Mouse (Mus musculus) embryo, embryonic 10.5 days (tissue): ENCODE data around the gene Gnat1.

Experiments used
- DNase-seq: peaks from one replicate; pipeline ENCODE4 v3.0.0-alpha.2; 2015; ENCODE audit warnings: low spot score

Gnat1 gene

DNA sequence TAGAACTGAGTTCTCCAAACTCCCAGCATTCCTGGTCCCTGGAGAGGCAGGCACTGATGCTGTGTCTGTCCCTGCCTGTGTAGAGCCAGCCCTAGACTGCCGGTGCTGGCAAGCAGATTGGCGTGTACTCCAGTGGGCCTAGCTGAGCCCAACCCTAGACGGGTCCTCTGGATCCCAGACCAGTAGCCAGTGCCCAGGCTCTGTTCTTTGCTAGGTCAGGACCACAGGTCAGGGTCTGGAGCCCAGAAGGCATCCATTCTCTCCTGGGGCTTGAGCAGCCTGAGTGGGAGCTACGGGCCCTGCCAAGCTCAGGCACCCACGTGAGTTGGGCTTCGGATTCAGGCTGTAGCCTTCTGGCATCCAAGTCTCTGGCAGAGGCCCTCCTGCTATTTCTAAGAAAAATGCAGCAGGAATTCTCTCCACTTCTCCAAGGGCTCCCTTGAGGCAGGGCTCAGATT, 20.6 kb upstream of the Gnat1 start:
- DNase-seq: no peak

DNA sequence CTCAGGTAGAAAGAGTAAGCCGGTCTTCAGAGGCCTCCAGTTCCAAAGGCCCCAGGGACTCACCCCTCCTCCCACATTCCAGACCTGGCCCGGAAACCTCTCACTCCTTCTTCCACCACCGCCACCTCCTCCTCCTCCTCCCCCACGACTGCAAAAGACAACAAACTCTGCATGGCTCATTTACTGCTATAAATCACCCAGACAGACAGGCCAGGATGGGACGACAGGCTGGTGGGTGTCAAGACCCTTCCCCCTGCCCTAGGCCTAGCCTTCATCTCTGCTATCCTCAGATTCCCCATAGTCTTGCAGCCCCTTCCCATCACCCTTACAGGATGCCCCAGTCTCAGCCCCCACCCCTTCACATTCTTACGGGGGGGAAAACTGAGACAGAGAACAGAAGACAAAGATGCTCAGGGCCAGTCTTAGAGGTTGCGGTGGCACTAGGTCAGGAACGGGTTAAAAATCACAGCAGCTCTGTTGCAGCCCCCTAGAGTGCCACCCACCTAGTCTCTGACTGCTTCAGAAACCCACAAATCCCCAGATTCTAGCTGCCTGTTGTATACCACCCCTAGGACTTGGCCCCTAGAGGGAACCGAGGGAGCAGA, 20.0 kb upstream of the Gnat1 start:
- peak; percentile 79 for DNase-seq

DNA sequence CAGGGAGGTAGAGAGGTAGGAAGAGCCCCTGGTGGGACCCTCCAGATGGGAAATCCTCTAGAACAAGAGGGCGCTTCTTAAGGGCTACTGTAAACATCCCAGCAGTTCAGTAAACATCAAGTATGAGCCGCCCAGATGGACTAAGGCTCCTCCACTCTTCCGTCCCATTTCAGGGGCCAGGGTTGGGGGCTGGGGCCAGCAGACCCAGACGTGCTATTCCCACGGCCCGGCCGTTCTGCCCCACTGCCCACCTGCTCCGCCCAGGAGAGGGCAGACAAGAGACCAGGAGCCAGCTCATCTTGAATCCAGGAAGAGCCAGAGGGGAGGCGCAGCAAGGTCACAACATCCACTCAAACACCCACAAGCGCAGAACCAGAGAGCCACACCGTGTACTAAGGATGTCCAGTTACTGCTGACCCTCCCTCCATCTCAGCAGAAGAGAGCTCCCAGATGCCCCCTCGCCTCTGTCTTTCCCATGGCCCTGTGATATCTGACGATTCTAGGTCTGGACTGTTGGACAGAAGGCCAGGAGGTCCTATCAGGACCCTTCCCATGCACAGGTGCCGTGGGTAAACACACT, 19.2 kb upstream of the Gnat1 start:
- peak; percentile 60 for DNase-seq

DNA sequence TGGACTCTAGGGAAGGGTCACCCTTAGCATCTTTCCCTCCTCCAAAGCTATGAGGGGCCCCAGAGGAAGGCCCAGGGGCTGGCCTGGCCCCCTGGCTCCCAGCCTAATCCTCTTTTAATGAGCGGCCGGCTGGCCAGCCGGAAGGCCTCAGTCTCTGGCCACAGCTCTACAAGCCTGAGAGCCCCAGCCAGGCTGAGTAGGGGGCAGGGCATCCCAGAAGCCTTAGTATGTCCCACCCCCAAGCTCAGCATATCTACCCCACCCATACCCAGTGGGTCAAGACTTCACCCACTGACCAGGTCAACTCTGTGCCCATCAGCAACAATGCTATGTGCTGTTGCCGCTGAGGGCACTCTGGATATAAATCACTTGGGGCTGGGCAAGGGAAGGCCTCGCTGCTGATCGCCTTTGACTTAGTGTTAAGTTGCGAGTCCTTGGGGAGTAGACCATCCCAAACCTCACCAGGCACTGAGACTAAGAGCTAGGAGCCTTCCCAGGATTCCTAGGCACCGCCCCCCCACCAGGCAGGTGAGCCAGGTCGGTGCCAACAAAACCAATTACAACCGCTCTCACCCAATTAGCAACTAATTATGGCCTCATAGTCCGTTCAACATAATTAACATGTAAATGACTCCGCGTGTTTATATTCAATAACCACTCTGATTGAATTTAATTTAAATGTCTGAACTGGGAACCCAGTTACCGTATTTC, 18.5 kb upstream of the Gnat1 start:
- DNase-seq: peak; percentile 66

DNA sequence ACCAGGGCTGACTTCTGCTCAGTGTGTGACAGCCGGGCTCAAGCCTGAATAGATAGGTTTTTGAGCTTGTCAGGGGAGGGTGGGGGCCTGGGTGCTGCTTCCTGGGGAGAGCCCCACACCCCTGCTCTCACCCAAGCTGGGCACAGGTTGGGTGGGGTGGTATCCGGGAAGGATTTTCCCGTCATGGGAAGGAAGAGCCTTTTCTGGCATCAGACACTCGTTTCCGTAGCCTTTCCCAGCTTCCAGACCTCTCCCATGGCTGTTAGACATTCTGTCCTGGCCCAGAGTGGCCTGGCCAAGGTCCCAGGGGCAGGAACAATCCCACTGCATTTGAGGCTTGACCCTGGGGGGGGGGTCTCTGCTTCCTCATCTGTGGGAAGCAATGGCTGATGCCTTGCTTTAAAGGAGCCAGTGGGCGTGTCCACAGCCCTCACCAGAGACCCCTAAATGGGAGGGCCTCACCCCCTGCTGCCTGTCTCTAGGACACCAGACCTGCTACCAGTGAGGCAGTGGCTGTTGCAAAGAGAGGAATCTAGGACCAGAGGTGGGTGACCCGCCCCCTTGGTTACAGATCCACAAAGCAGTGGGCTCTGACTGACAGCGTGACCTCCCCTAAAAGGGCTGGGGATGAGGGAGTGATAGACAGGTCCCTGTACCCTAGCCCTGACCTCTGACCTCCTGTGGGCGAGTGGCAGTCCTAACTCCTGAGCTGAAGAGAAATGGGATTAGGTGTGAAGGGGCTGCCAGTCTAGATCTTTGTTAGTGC, 17.5 kb upstream of the Gnat1 start:
- peak; percentile 83 for DNase-seq

DNA sequence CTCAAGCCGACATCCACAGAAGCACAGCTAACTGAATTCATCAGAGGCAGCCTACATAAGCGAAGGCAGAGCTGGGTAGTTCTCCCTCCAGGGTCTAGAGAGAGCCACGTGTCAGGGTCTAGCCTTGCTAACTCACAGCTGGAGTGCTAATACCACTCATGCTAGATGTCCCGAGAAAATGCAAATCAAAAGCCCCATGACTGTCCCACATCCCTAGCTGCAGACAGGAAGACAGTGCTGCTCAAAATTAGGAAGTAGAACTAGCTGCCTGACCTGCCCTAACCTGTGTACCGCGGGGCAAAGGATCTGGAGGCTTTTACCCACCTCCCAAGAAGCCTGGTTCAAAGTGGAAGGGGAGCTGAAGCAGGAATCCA, 16.6 kb upstream of the Gnat1 start:
- no peak for DNase-seq

DNA sequence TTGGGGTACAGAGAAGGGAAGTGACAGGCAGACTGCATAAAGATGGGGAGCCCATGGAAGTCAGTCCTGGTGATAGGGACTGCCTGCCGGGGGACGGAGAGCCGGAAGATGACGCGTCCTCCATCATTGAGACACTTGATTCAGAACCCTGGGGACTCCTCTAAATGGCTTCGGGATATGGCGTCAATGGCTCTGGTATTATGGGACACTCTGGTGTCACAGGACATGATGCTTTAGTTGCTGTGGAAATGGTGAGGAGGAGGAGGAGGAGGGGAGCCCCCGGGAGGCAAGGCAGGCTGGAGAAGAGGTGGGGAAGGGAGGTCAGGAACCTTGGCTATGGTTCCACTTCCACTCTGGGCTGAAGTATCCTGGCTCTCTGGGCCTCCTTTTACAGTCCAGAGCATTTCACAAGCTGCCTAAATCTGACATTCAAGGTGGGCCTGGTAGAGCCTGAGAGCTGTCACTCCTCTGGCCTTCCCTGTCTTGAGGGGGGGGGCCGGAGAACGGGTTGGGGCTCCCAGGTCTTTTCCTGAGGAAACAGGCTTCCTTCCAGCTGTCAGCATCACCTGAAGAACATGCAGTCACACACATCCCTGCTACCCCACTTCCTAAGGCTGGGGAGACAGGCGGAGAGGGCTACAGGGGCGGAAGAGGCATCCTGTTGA, 16.1 kb upstream of the Gnat1 start:
- no peak for DNase-seq

DNA sequence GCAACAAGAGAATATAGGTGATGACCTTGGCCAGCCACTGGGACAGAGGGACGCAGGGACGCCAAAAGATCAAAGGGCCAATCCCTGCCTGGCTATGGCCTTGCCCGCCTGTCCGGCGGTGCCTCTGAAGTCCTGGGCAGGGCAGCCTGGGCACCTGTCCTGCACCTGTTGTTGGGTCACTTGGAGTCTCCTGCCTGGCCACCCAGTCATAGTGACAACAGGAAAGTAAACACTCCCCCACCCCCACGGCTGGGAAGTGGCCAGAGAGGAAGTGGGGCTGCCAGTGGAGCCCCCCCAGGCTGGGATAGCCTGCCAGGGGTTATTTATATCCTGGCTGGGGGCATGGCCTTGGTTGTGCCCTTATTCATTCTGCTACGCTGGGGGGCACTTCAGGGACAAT, 15.1 kb upstream of the Gnat1 start:
- no peak for DNase-seq

DNA sequence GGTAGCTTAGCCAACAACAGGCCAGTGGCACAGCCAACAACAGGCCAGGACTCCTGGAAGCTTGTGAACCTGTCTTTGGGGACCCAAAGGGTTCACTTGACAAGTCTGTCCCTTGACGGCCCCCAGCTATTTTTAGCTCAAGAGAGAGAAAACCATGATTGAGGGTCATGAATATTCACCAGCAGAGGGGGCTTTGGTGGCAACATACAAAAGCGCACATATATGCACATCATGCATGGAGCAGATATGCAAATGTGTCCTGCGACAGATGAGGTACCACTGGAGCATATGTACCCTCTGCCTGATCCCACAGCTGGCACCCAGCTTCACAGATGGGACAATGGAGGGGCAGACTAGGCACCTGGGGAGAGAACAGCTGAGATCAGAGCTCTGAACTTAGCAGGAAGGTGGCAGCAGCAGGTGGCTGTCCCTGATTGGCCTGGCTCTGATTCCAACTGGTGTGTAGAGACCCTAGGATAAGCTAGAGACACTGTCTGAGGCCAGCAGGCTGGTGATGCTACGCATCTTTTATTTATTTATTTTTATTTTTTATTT, 14.0 kb upstream of the Gnat1 start:
- DNase-seq: no peak

DNA sequence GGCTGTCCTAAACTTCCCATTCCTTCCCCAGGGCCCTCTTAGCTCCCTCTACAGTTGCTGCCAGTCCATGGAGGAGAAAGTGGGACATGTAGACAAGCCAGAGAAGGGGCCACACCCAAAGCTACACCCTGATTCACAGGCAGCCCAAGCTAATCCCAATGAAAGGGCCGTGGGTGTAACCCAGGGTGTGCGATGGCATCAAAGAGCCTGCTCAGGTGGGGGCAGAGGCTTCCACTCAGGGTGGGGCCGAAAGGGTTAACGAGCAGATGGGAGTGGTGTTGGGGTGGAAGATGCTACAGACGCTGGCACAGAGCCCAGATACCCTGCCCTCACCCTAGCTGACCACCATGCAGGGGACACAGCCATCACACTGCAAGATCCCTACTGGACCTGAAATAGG, 13.3 kb upstream of the Gnat1 start:
- DNase-seq: no peak

DNA sequence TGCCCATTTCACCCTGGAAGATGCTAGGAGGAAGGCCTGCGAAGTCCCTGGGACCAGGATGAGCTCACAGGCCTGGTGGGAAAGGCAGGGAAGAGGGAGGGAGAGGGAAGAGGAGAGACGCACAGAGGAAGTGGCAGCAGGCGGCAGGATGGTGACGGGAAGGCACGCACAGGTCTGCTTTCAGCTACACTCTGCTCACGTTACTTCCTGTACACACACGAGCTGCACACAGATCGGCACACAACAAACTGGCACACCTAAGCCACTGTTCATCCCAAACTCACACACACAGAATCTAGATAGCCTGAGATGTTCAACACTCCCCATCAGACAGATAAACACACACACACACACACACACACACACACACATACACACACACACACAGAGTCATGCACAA, 10.9 kb upstream of the Gnat1 start:
- no peak for DNase-seq

DNA sequence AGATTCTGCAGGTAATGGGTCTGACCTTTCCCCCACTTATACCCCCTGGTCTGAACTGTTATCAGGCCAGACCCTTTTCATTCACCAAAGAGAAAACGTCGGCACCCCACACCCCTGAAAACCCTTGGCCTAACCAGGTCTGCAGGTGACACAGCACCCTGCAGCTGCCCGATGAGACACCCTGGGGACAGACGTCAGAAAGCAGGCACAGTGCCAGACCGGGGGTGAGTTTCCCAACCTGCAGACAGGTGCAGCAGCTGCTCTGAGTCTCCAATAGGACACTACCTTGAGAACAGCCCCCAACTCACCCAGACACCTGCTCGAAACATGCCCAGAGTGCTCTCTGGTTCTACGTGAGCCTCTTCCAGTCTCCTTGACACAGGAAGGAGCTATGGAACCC, 9.4 kb upstream of the Gnat1 start:
- no peak for DNase-seq

DNA sequence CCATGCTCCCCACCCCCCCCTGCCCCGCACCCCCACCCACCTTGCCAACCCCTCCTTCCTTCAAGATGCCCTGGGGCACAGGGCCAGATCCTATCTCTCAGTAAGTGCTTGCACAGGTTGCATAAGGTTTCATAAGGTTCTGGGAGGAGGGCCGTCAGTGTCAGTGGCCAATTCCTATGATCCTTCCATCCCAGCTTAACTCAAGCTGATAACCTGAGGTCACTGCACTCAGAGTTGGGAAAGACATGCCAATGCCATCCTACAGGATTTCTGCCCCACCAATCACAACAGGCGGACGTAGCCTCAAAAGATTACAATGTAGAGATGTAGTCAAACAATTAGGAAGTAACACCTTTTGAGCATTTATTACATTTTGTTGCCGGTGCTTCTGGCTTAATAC, 8.9 kb upstream of the Gnat1 start:
- DNase-seq: no peak

DNA sequence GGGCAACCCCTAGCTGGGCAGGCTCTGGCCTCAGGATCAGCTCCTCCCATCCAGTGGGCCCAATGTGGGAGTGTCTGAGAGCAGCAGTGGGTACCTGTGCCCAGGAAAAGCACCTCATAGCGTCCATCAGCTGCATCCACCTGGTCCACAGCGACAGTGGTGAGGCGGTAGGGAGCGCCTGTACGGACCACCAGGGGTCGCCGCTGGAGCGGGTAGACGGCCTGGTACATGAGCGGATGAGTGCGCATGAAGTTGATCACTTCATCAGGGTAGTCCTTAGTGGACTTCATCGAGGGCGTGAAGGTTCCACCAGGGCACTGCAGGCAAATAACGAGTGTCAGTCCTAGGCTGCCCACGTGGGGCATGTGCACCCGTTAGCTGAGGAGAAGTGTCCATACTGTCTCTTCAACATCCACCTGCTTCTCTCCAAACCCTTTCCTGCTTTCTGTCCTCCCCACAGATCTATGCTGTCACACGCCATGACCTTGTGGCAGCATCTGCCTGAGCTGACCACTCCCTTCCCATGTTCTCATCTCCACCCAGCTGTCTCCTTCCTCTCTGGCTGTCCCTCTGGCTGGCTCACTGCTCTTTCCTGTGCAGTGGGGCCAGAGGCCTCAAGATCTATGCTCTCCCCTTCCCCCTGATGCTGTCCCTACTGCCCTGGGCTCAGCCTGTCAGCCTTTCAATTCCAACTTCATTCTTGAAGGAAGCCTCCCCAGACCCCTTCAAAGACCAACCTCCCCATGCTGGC, 5.9 kb upstream of the Gnat1 start:
- DNase-seq: peak; percentile 75

DNA sequence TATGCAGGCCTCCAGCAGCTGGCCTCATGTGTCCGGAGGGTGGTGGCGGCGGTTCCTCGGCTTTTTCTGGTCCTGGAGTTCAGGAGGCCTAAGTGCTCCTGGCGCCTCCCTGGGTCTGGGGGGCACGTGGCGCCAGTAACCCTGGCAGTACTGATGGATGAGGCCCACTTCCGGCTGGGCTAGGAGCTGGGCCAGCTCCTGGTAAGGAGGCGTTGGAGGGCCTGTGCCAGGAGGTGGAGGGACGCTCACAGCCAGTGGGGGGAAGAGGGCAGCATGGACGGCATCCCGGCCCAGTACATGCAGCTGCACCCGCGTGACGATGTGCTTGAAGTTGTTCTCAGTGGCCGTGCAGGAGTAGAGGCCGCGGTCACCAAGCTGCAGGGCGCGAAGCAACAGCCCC, 2.9 kb upstream of the Gnat1 start:
- no peak for DNase-seq

DNA sequence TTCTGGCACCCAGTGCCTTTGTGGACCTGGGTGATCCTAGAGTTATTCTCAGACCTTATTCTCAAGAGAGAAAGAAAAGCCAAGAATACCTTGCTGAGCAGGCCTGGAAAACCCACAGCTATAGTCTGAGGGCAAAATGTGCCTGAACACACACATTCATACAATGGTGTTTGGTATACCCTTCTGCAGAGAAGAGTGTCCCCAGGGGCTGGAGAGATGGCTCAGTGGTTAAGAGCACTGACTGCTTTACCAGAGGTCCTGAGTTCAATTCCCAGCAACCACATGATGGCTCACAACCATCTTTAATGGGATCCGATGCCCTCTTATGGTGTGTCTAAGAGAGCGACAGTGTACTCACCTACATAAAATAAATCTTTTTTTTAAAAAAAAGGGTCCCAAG, 651 bp downstream of the Gnat1 start:
- DNase-seq: no peak

DNA sequence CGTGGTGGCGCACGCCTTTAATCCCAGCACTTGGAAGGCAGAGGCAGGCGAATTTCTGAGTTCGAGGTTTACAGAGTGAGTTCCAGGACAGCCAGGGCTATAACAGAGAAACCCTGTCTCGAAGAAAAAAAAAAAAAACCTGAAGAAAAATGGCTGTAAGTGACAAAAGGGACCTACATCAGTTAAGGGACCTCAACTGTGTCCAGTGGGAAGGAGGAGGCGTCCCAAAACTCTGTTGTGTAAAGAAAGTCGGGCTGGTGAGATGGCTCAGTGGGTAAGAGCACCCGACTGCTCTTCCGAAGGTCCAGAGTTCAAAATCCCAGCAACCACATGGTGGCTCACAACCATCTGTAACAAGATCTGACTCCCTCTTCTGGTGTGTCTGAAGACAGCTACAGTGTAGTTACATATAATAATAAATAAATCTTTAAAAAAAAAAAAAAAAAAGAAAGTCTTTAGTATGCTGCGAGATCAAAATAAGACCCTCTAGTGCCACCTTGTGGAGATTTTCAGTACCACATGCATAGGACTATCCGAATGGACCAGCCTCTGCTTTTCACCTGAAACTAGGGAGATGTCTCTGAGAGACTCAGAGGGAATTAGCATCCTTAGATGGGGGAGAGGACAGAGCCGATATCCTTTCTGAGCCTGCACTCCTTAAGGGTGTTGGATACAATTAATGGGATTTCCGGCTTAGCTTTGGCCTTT, 1.5 kb downstream of the Gnat1 start:
- DNase-seq: peak; percentile 89

DNA sequence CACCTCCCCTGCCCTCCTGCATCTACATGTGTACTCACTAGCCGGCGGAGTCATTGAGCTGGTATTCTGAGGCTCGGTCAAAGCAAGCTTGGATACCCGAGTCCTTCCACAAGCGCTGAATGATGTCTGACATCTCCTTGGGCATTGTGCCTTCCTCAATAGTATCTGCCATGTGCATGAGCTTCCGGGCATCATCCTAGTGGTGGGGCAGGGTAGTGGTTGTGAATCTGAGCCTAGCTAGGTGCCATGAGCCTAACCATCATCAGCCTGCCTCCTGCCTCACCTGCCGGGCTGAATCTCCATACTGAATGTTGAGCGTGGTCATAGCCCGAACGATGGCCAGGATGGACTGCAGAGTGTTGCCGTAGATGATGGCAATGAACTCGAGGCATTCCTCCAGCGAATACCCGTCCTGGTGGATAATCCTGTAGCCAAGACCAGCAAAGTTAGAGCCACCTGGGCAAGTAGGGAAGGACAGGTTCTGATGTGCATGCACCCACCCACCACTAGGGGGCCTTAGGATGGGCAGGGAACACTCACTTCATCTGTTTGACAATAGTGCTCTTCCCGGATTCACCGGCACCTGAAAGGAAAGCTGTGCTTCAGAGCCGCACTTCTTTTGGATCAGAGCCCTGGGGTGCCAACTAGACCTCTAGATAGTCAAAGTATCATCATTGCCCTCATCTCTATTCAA, 2.3 kb downstream of the Gnat1 start:
- DNase-seq: peak; percentile 72

DNA sequence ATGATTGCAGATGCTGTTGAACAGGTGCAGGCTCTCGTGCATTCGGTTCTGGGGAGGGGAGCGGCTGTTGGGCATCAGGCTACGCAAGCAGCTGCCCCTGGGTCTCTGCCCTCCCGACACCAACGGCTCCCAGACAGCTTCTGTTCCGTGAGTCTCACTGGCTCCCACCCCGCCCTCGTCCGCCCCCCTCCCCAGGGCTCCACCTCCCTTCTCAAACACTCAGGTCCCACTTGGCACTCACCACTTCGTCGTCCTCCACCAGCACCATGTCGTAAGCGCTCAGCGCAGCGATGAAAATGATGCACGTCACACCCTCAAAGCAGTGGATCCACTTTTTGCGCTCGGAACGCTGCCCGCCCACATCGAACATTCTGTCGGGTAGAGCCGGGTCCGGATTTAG, 3.2 kb downstream of the Gnat1 start:
- DNase-seq: no peak

DNA sequence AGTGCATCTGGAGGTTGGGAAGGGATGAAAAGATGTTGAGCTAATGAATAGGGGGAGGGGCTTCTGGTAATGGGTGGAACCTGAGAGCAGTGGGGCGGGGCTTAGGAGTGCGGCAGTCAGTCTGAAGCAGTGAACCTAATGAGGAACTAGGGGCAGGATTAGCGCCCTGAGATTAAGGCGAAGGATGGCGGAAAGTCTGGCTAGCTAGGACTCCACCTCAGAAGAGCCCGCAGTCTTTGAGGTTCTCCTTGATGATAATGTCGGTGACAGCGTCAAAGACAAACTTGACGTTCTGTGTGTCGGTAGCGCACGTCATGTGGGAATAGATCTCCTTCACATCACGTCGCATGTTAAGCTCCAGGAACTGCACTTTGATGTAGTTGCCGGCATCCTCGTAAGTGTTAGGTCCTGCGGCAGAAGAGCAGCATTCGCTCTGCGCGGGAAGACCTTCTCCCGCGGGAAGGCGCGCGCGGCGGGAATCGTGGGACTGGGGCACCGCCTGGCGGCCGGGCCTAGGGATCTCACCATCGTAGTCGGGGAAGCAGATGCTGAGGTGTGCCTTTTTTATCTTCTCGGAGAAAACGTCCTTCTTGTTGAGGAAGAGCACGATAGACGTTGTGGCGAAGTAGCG, 3.7 kb downstream of the Gnat1 start:
- DNase-seq: peak; percentile 86
